Mouse (Mus musculus): ENCODE measurements around the gene Vmn2r95.
"Not testable (repeated sequence)": the region's sequence is repeated elsewhere in the genome, so short reads cannot be mapped to it uniquely, and the experiment has no call there.

The Vmn2r95 gene

GRCm38 (mm10) chr17:18423778-18424177 lies at the start of gene Vmn2r95:
Gene Vmn2r95 (plus strand): TSS chr17:18424078.
- CTCF ChIA-PET, result no interaction called here

GRCm38 (mm10) chr17:18455619-18456140 lies 31.8 kb downstream of the Vmn2r95 start:
- CTCF ChIA-PET, result no interaction called here

GRCm38 (mm10) chr17:18458126-18458634 lies 34.3 kb downstream of the Vmn2r95 start:
- CTCF ChIA-PET, result not testable (repeated sequence)

GRCm38 (mm10) chr17:18462695-18463094 lies 38.8 kb downstream of the Vmn2r95 start:
- CTCF ChIA-PET, result no interaction called here

GRCm38 (mm10) chr17:18479885-18480284 lies 56.0 kb downstream of the Vmn2r95 start:
- CTCF ChIA-PET, result interaction anchor here (0.7 kb wide), 1 partner anchor 41 kb away, joined by 4 read pairs; no protein-coding TSS in a partner anchor

Data from spleen, embryonic (tissue).